Mouse (Mus musculus): ENCODE results near the gene Scn2a. TPM values are rescaled to one million over a fixed set of nuclear protein-coding genes. Genes with fewer than 3 reads are reported as not detected.
A peak's percentile ranks its signal among the peaks of the same experiment; 100 is the strongest.

Gene Scn2a
- 67.8 and 76.8 TPM in 2 replicates for polyA plus RNA-seq (2014; fragmentation: Nextera tagmentation; extraction: Ambion mirVana)

GRCm38 (mm10) chr2:65620556-65621166 lies at the start of gene Scn2a:
TSS of gene Scn2a (plus strand) at chr2:65620771.
- peak; percentile 75 for ATAC-seq (ENCODE audit: low read depth)
- H3K9ac ChIP-seq (replicated peaks; ENCODE audit: low read depth, low read length), result peak within 1 kb of the TSS; percentile 63
- WGBS, result 39% methylated on average over 9 of the region's 9 CpGs
- H3K9me3 ChIP-seq (ENCODE audit: control insufficient read depth, low read length), result no peaks in the 10 kb centered on the region
- H3K4me3 ChIP-seq (ENCODE audit: low read depth, low read length), result peak within 1 kb of the TSS; percentile 45
- no peaks in the 10 kb centered on the region for H3K4me1 ChIP-seq (ENCODE audit: control insufficient read depth, insufficient read depth, low read length)
- no peaks in the 10 kb centered on the region for H3K27me3 ChIP-seq (ENCODE audit: control insufficient read depth, insufficient read depth, low read length)
- H3K27ac ChIP-seq (ENCODE audit: low read depth, low read length), result peak within 1 kb of the TSS; percentile 81
- peak within 1 kb of the TSS; percentile 45 for H3K4me2 ChIP-seq (ENCODE audit: low read depth, low read length)
- H3K36me3 ChIP-seq (ENCODE audit: control insufficient read depth, insufficient read depth, low read length), result no peaks in the 10 kb centered on the region

DNA sequence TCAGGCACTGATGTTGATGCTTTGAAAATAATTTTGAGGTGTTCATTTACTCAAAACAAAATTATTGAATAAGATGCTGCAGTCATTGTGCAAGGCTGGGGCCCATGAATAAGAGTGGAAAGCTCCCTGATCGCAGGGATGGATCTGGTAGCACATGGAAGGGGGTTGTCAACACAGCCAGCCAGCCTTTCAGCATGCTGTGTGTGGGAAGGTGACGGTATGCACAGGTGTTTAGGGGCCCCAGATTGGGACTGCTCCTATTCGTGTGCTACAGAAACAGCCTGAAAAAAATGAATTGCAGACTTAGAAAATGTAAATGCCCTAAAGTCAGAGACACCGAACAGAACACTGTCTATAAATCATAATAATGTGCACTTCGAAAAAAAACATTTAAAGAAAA lies 32.9 kb upstream of the Scn2a start:
- WGBS, result 82% methylated on average over 5 of the region's 5 CpGs

GRCm38 (mm10) chr2:65607813-65608212 lies 12.8 kb upstream of the Scn2a start:
- Histone ChIP-seq H3K27ac (ENCODE audit: low read depth, low read length) (no peak overlapping the region), H3K4me1 (ENCODE audit: control insufficient read depth, insufficient read depth, low read length) (no peaks in the 10 kb centered on the region), H3K9me3 (ENCODE audit: control insufficient read depth, low read length) (no peaks in the 10 kb centered on the region), H3K9ac (replicated peaks; ENCODE audit: low read depth, low read length) (no peak overlapping the region), H3K4me3 (ENCODE audit: low read depth, low read length) (no peak overlapping the region), H3K4me2 (ENCODE audit: low read depth, low read length) (no peak overlapping the region), H3K36me3 (ENCODE audit: control insufficient read depth, insufficient read depth, low read length) (no peaks in the 10 kb centered on the region), H3K27me3 (ENCODE audit: control insufficient read depth, insufficient read depth, low read length) (no peaks in the 10 kb centered on the region)
- ATAC-seq (ENCODE audit: low read depth), result no peak

More for the DNA sequence above, 32.9 kb upstream of the Scn2a start:
- Histone ChIP-seq H3K27me3 (ENCODE audit: control insufficient read depth, insufficient read depth, low read length) (no peaks in the 10 kb centered on the region), H3K9me3 (ENCODE audit: control insufficient read depth, low read length) (no peaks in the 10 kb centered on the region), H3K4me1 (ENCODE audit: control insufficient read depth, insufficient read depth, low read length) (no peaks in the 10 kb centered on the region), H3K36me3 (ENCODE audit: control insufficient read depth, insufficient read depth, low read length) (no peaks in the 10 kb centered on the region), H3K27ac (ENCODE audit: low read depth, low read length) (no peak overlapping the region), H3K9ac (replicated peaks; ENCODE audit: low read depth, low read length) (no peak overlapping the region), H3K4me2 (ENCODE audit: low read depth, low read length) (no peak overlapping the region), H3K4me3 (ENCODE audit: low read depth, low read length) (no peak overlapping the region)
- no peak for ATAC-seq (ENCODE audit: low read depth)

GRCm38 (mm10) chr2:65611887-65612286 lies 8.7 kb upstream of the Scn2a start:
- no peak overlapping the region for H3K4me2 ChIP-seq (ENCODE audit: low read depth, low read length)

DNA sequence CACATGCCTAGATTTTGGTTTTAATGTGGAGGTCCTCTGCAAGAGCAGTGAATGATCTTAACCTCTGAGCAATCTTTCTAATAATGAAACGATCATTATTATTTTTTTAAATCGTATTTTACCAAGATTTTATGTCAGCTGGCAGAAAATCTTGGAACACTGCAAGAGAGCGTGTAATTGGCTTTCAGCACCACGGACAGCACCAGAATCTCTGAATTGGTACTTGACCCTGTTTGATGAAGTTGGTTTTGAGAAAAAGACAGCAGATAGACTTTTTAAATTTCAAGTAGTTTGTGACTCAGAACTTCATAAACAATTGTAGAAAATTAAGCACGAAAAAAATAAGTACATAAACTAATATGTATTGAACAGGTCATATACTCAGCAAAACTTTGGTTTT lies 790 bp upstream of the Scn2a start:
- no peaks in the 10 kb centered on the region for H3K27me3 ChIP-seq (ENCODE audit: control insufficient read depth, insufficient read depth, low read length)
- no peak for ATAC-seq (ENCODE audit: low read depth)
- no peak overlapping the region for H3K4me2 ChIP-seq (ENCODE audit: low read depth, low read length)
- H3K4me3 ChIP-seq (ENCODE audit: low read depth, low read length), result no peak overlapping the region
- no peak overlapping the region for H3K9ac ChIP-seq (replicated peaks; ENCODE audit: low read depth, low read length)
- WGBS, result 25% methylated on average over 5 of the region's 5 CpGs
- no peaks in the 10 kb centered on the region for H3K9me3 ChIP-seq (ENCODE audit: control insufficient read depth, low read length)
- H3K4me1 ChIP-seq (ENCODE audit: control insufficient read depth, insufficient read depth, low read length), result no peaks in the 10 kb centered on the region
- H3K27ac ChIP-seq (ENCODE audit: low read depth, low read length), result no peak overlapping the region
- H3K36me3 ChIP-seq (ENCODE audit: control insufficient read depth, insufficient read depth, low read length), result no peaks in the 10 kb centered on the region

More at GRCm38 (mm10) chr2:65611887-65612286, 8.7 kb upstream of the Scn2a start:
- no peak overlapping the region for H3K4me3 ChIP-seq (ENCODE audit: low read depth, low read length)
- H3K4me1 ChIP-seq (ENCODE audit: control insufficient read depth, insufficient read depth, low read length), result no peaks in the 10 kb centered on the region
- H3K27me3 ChIP-seq (ENCODE audit: control insufficient read depth, insufficient read depth, low read length), result no peaks in the 10 kb centered on the region
- H3K27ac ChIP-seq (ENCODE audit: low read depth, low read length), result no peak overlapping the region
- no peak for ATAC-seq (ENCODE audit: low read depth)
- WGBS, result 83% methylated on average over 4 of the region's 4 CpGs
- no peak overlapping the region for H3K9ac ChIP-seq (replicated peaks; ENCODE audit: low read depth, low read length)
- H3K9me3 ChIP-seq (ENCODE audit: control insufficient read depth, low read length), result no peaks in the 10 kb centered on the region
- H3K36me3 ChIP-seq (ENCODE audit: control insufficient read depth, insufficient read depth, low read length), result no peaks in the 10 kb centered on the region

- H3K4me2 ChIP-seq (ENCODE audit: low read depth, low read length), result peak overlapping the region; percentile 45
- 19% methylated on average over 5 of the region's 5 CpGs for WGBS
- peak overlapping the region; percentile 81 for H3K27ac ChIP-seq (ENCODE audit: low read depth, low read length)
- no peaks in the 10 kb centered on the region for H3K9me3 ChIP-seq (ENCODE audit: control insufficient read depth, low read length)
- ATAC-seq (ENCODE audit: low read depth), result peak; percentile 60
- no peaks in the 10 kb centered on the region for H3K27me3 ChIP-seq (ENCODE audit: control insufficient read depth, insufficient read depth, low read length)
- no peaks in the 10 kb centered on the region for H3K4me1 ChIP-seq (ENCODE audit: control insufficient read depth, insufficient read depth, low read length)
- peak overlapping the region; percentile 45 for H3K4me3 ChIP-seq (ENCODE audit: low read depth, low read length)
- H3K36me3 ChIP-seq (ENCODE audit: control insufficient read depth, insufficient read depth, low read length), result no peaks in the 10 kb centered on the region
- peak overlapping the region; percentile 63 for H3K9ac ChIP-seq (replicated peaks; ENCODE audit: low read depth, low read length)
These were observed 683 bp downstream of the Scn2a start for GRCm38 (mm10) chr2:65621254-65621653.

DNA sequence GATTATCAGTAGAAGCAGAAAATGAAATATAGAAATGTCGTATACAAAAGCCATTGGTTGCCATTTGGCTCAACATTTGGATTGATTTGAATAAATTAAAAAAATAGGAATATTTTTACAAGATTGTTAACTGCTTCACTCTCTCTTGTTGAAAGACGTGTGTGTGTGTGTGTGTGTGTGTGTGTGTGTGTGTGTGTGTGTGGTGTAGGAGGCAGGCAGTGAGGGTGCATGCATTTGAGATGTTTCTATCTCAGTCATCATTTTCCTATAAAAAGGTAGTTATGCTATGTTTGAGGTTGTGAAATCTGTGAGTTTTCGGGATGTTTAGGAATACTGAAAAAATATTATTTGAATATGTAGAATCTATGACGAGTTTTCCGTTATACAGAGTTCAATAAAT lies 1.3 kb downstream of the Scn2a start:
- no peak; the same call in 1 of the 2 replicates for ATAC-seq (ENCODE audit: low read depth)
- H3K27me3 ChIP-seq (ENCODE audit: control insufficient read depth, insufficient read depth, low read length), result no peaks in the 10 kb centered on the region
- H3K4me2 ChIP-seq (ENCODE audit: low read depth, low read length), result peak overlapping the region; percentile 45
- H3K36me3 ChIP-seq (ENCODE audit: control insufficient read depth, insufficient read depth, low read length), result no peaks in the 10 kb centered on the region
- H3K4me3 ChIP-seq (ENCODE audit: low read depth, low read length), result peak overlapping the region; percentile 45
- 68% methylated on average over 5 of the region's 5 CpGs for WGBS
- H3K9me3 ChIP-seq (ENCODE audit: control insufficient read depth, low read length), result no peaks in the 10 kb centered on the region
- H3K9ac ChIP-seq (replicated peaks; ENCODE audit: low read depth, low read length), result no peak overlapping the region
- H3K4me1 ChIP-seq (ENCODE audit: control insufficient read depth, insufficient read depth, low read length), result no peaks in the 10 kb centered on the region
- H3K27ac ChIP-seq (ENCODE audit: low read depth, low read length), result no peak overlapping the region

DNA sequence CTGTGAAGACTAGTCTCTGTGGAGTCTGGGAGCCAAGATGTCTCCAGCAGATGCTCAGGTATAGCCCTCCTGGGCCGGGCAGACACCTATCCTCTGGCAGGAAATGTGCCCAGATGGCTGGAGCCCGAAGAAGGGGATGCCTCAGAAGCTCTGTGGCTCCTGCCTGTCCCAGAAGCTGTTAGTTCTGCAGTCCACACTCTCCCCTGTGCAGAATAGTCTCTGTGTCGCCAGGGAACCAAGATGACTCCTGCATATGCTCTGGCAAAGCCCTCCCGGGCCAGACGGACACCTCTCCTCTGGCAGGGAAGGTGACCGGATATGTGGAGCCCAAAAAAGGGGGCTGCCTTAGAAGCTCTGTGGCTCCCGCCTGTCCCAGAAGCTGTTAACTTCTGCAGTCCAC lies 32.1 kb downstream of the Scn2a start:
- no peak for ATAC-seq (ENCODE audit: low read depth)
- Histone ChIP-seq H3K27ac (ENCODE audit: low read depth, low read length) (no peak overlapping the region), H3K9me3 (ENCODE audit: control insufficient read depth, low read length) (no peaks in the 10 kb centered on the region), H3K4me1 (ENCODE audit: control insufficient read depth, insufficient read depth, low read length) (no peaks in the 10 kb centered on the region), H3K4me3 (ENCODE audit: low read depth, low read length) (no peak overlapping the region), H3K4me2 (ENCODE audit: low read depth, low read length) (no peak overlapping the region), H3K9ac (replicated peaks; ENCODE audit: low read depth, low read length) (no peak overlapping the region), H3K27me3 (ENCODE audit: control insufficient read depth, insufficient read depth, low read length) (no peaks in the 10 kb centered on the region), H3K36me3 (ENCODE audit: control insufficient read depth, insufficient read depth, low read length) (no peaks in the 10 kb centered on the region)
- 81% methylated on average over 7 of the region's 7 CpGs for WGBS

DNA sequence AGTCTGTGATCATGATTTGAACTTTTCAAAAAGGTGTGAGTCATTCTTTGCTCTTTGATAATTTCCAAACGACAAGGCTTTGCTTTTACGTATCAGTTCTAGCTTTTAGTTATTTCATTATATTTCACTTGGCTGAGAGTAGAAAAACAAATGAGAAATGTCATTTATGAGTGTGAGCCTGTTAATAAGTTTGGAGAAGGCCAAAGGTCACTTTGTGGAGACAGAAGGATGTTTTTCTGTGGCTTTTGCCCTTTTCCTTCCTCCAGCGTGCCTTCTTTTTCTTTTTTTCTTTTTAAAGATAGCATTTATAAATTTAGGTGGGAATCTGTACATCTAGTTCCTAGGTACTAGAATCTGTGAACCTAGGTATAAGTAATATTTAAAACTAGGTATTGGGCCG lies 36.5 kb downstream of the Scn2a start:
- Histone ChIP-seq H3K27ac (ENCODE audit: low read depth, low read length) (no peak overlapping the region), H3K4me3 (ENCODE audit: low read depth, low read length) (no peak overlapping the region), H3K9ac (replicated peaks; ENCODE audit: low read depth, low read length) (no peak overlapping the region), H3K4me2 (ENCODE audit: low read depth, low read length) (no peak overlapping the region), H3K9me3 (ENCODE audit: control insufficient read depth, low read length) (no peaks in the 10 kb centered on the region), H3K27me3 (ENCODE audit: control insufficient read depth, insufficient read depth, low read length) (no peaks in the 10 kb centered on the region), H3K4me1 (ENCODE audit: control insufficient read depth, insufficient read depth, low read length) (no peaks in the 10 kb centered on the region), H3K36me3 (ENCODE audit: control insufficient read depth, insufficient read depth, low read length) (no peaks in the 10 kb centered on the region)
- 86% methylated on average over 4 of the region's 4 CpGs for WGBS
- no peak for ATAC-seq (ENCODE audit: low read depth)
